Mouse (Mus musculus): ENCODE measurements around the gene Nup205.

The Nup205 gene

GRCm38 (mm10) chr6:35243989-35244388, 66.8 kb downstream of the Nup205 start:
- in situ Hi-C loops (cut with MboI; ENCODE audit: unreplicated experiment in 2 of 2): loop anchor here (5.0 to 25.0 kb wide), 5 partner anchors 247 to 1018 kb away; partner anchors contain the start of gene Akr1b3 (in 1 of the 2)

- in situ Hi-C loops (cut with MboI; ENCODE audit: unreplicated experiment in 2 of 2): loop anchor here (25.0 kb wide), 3 partner anchors 733 to 1017 kb away; partner anchors contain the start of gene Akr1b3 (in 1 of the 2)
Observed at GRCm38 (mm10) chr6:35245086-35245485, 67.9 kb downstream of the Nup205 start.

- in situ Hi-C loops (cut with MboI; ENCODE audit: unreplicated experiment in 2 of 2): loop anchor here (5.0 to 25.0 kb wide), 3 partner anchors 123 to 1135 kb away; partner anchors contain the start of gene Chrm2 (in 1 of the 2)
Observed at GRCm38 (mm10) chr6:35251807-35252476, 74.7 kb downstream of the Nup205 start.

- in situ Hi-C loops (cut with MboI; ENCODE audit: unreplicated experiment in 2 of 2): loop anchor here (5.0 to 25.0 kb wide), 3 partner anchors 122 to 1135 kb away; partner anchors contain the start of gene Chrm2 (in 1 of the 2)
Observed at GRCm38 (mm10) chr6:35252477-35253346, 75.5 kb downstream of the Nup205 start.

GRCm38 (mm10) chr6:35253474-35253873, 76.3 kb downstream of the Nup205 start:
- in situ Hi-C loops (cut with MboI; ENCODE audit: unreplicated experiment in 2 of 2): loop anchor here (5.0 to 25.0 kb wide), 3 partner anchors 121 to 1134 kb away; partner anchors contain the start of gene Chrm2 (in 1 of the 2)

GRCm38 (mm10) chr6:35254136-35254904, 77.1 kb downstream of the Nup205 start:
- in situ Hi-C loops (cut with MboI; ENCODE audit: unreplicated experiment in 2 of 2): loop anchor here (5.0 to 25.0 kb wide), 3 partner anchors 120 to 1133 kb away; partner anchors contain the start of gene Chrm2 (in 1 of the 2)

- in situ Hi-C loops (cut with MboI; ENCODE audit: unreplicated experiment in 2 of 2): loop anchor here (10.0 to 25.0 kb wide), 2 partner anchors 120 to 1132 kb away; partner anchors contain the start of gene Chrm2 (in 1 of the 2)
Observed at GRCm38 (mm10) chr6:35255017-35255416, 77.8 kb downstream of the Nup205 start.

GRCm38 (mm10) chr6:35256691-35257090, 79.5 kb downstream of the Nup205 start:
- in situ Hi-C loops (cut with MboI; ENCODE audit: unreplicated experiment in 2 of 2): loop anchor here (10.0 to 25.0 kb wide), 2 partner anchors 118 to 1131 kb away; partner anchors contain the start of gene Chrm2 (in 1 of the 2)

GRCm38 (mm10) chr6:35257626-35258190, 80.5 kb downstream of the Nup205 start:
- in situ Hi-C loops (cut with MboI; ENCODE audit: unreplicated experiment in 2 of 2): loop anchor here (10.0 to 25.0 kb wide), 2 partner anchors 117 to 1130 kb away; partner anchors contain the start of gene Chrm2 (in 1 of the 2)

- in situ Hi-C loops (cut with MboI; ENCODE audit: unreplicated experiment in 2 of 2): loop anchor here (10.0 to 25.0 kb wide), 2 partner anchors 116 to 1128 kb away; partner anchors contain the start of gene Chrm2 (in 1 of the 2)
Observed at GRCm38 (mm10) chr6:35258922-35259321, 81.7 kb downstream of the Nup205 start.

- in situ Hi-C loops (cut with MboI; ENCODE audit: unreplicated experiment in 2 of 2): loop anchor here (10.0 to 25.0 kb wide), 2 partner anchors 115 to 1128 kb away; partner anchors contain the start of gene Chrm2 (in 1 of the 2)
Observed at GRCm38 (mm10) chr6:35259526-35259925, 82.3 kb downstream of the Nup205 start.

GRCm38 (mm10) chr6:35260531-35260930, 83.3 kb downstream of the Nup205 start:
- in situ Hi-C loops (cut with MboI; ENCODE audit: unreplicated experiment in 2 of 2): loop anchor here in 1 of 2 experiments (25.0 kb wide), 1 partner anchor 1127 kb away; the partner anchor contains the start of gene Chrm2

GRCm38 (mm10) chr6:35265580-35266278, 88.5 kb downstream of the Nup205 start:
- in situ Hi-C loops (cut with MboI; ENCODE audit: unreplicated experiment in 2 of 2): loop anchor here in 1 of 2 experiments (25.0 kb wide), 1 partner anchor 1122 kb away; the partner anchor contains the start of gene Chrm2

- in situ Hi-C loops (cut with MboI; ENCODE audit: unreplicated experiment in 2 of 2): loop anchor here in 1 of 2 experiments (25.0 kb wide), 1 partner anchor 1119 kb away; the partner anchor contains the start of gene Chrm2
Observed at GRCm38 (mm10) chr6:35268711-35269110, 91.5 kb downstream of the Nup205 start.

GRCm38 (mm10) chr6:35269643-35270042, 92.4 kb downstream of the Nup205 start:
- in situ Hi-C loops (cut with MboI; ENCODE audit: unreplicated experiment in 2 of 2): loop anchor here in 1 of 2 experiments (25.0 kb wide), 1 partner anchor 1118 kb away; the partner anchor contains the start of gene Chrm2

- in situ Hi-C loops (cut with MboI; ENCODE audit: unreplicated experiment in 2 of 2): loop anchor here in 1 of 2 experiments (25.0 kb wide), 1 partner anchor 1116 kb away; the partner anchor contains the start of gene Chrm2
Observed at GRCm38 (mm10) chr6:35271094-35271855, 94.1 kb downstream of the Nup205 start.

Measured in v-Abl transformed pro-B cells (cell line).